Mouse (Mus musculus): ENCODE results near the gene Olfml1. TPM values are rescaled to one million over a fixed set of nuclear protein-coding genes. Genes with fewer than 3 reads are reported as not detected.

Gene Olfml1
- polyA plus RNA-seq, 1 experiment from 2014 or later: 24.8 TPM

GRCm38 (mm10) chr7:107545011-107545410 lies 22.2 kb upstream of the Olfml1 start:
- no peaks in the 10 kb centered on the region for H3K27me3 ChIP-seq (ENCODE audit: control insufficient read depth, insufficient read depth, low read length)
- no peak overlapping the region for H3K9ac ChIP-seq (ENCODE audit: low read depth, low read length)
- WGBS: 64% methylated on average over 1 of the region's 1 CpGs
- no peaks in the 10 kb centered on the region for H3K4me1 ChIP-seq (ENCODE audit: control insufficient read depth, insufficient read depth, low read length)
- no peak overlapping the region for H3K27ac ChIP-seq (ENCODE audit: low read depth, low read length)
- H3K36me3 ChIP-seq (ENCODE audit: control insufficient read depth, insufficient read depth, low read length): no peaks in the 10 kb centered on the region
- H3K4me3 ChIP-seq (ENCODE audit: low read length): no peak overlapping the region
- no peaks in the 10 kb centered on the region for H3K9me3 ChIP-seq (ENCODE audit: control insufficient read depth, low read length)
- no peak for ATAC-seq (ENCODE audit: low FRiP score, low TSS enrichment)
- no peak overlapping the region for H3K4me2 ChIP-seq (replicated peaks; ENCODE audit: low read depth, low read length)

- H3K27ac ChIP-seq (ENCODE audit: low read depth, low read length): no peak overlapping the region
- 93% methylated on average over 3 of the region's 3 CpGs for WGBS
- no peak overlapping the region for H3K4me2 ChIP-seq (replicated peaks; ENCODE audit: low read depth, low read length)
- no peaks in the 10 kb centered on the region for H3K36me3 ChIP-seq (ENCODE audit: control insufficient read depth, insufficient read depth, low read length)
- H3K4me1 ChIP-seq (ENCODE audit: control insufficient read depth, insufficient read depth, low read length): no peaks in the 10 kb centered on the region
- no peak overlapping the region for H3K4me3 ChIP-seq (ENCODE audit: low read length)
- no peak overlapping the region for H3K9ac ChIP-seq (ENCODE audit: low read depth, low read length)
- H3K27me3 ChIP-seq (ENCODE audit: control insufficient read depth, insufficient read depth, low read length): no peaks in the 10 kb centered on the region
- ATAC-seq (ENCODE audit: low FRiP score, low TSS enrichment): no peak
- H3K9me3 ChIP-seq (ENCODE audit: control insufficient read depth, low read length): no peaks in the 10 kb centered on the region
Measured at GRCm38 (mm10) chr7:107547872-107548271, 19.4 kb upstream of the Olfml1 start.

DNA sequence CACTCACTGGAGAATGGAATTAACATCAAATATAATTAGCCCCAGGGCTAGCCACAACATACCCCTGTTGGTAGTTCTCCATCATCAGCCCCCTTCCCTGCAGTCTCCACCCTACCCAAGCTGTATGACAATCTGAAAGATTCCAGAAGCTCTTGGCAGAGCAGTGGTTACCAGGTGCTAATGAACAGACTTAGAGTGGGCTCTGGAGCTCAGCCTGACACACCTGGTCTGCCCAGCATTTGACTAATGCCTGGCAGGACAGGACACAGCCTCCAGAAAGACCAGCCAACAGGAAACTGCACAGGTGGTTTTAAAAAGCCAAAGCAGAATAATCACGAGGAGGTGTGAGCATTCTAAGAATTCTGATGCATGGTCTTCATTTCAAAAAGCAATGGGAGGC lies 13.8 kb upstream of the Olfml1 start:
- H3K9me3 ChIP-seq (ENCODE audit: control insufficient read depth, low read length): no peaks in the 10 kb centered on the region
- H3K9ac ChIP-seq (ENCODE audit: low read depth, low read length): no peak overlapping the region
- no peaks in the 10 kb centered on the region for H3K27me3 ChIP-seq (ENCODE audit: control insufficient read depth, insufficient read depth, low read length)
- 64% methylated on average over 1 of the region's 1 CpGs for WGBS
- no peaks in the 10 kb centered on the region for H3K4me1 ChIP-seq (ENCODE audit: control insufficient read depth, insufficient read depth, low read length)
- H3K36me3 ChIP-seq (ENCODE audit: control insufficient read depth, insufficient read depth, low read length): no peaks in the 10 kb centered on the region
- no peak overlapping the region for H3K4me3 ChIP-seq (ENCODE audit: low read length)
- no peak for ATAC-seq (ENCODE audit: low FRiP score, low TSS enrichment)
- no peak overlapping the region for H3K4me2 ChIP-seq (replicated peaks; ENCODE audit: low read depth, low read length)
- no peak overlapping the region for H3K27ac ChIP-seq (ENCODE audit: low read depth, low read length)

DNA sequence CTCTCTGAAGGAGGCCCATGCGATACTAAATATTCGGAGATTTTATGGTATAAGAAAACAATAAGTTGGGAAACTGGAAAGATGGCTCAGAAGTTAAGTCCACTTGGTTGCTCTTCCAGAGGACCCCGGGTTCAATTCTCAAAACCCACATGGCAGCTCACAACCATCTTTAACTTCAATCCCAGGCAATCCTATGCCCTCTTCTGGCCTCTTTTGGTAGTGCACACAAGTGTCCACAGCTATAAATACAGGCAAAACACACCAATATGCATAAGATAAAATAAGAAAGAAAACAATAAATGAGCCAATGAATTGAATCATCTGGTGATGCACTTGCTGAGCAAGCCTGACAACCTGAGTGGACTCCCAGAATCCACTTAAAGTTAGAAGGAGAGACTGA lies 11.3 kb upstream of the Olfml1 start:
- H3K27me3 ChIP-seq (ENCODE audit: control insufficient read depth, insufficient read depth, low read length): no peaks in the 10 kb centered on the region
- H3K9me3 ChIP-seq (ENCODE audit: control insufficient read depth, low read length): no peaks in the 10 kb centered on the region
- no peak for ATAC-seq (ENCODE audit: low FRiP score, low TSS enrichment)
- no peak overlapping the region for H3K4me2 ChIP-seq (replicated peaks; ENCODE audit: low read depth, low read length)
- H3K27ac ChIP-seq (ENCODE audit: low read depth, low read length): no peak overlapping the region
- no peak overlapping the region for H3K9ac ChIP-seq (ENCODE audit: low read depth, low read length)
- H3K36me3 ChIP-seq (ENCODE audit: control insufficient read depth, insufficient read depth, low read length): no peaks in the 10 kb centered on the region
- 90% methylated on average over 3 of the region's 3 CpGs for WGBS
- H3K4me1 ChIP-seq (ENCODE audit: control insufficient read depth, insufficient read depth, low read length): no peaks in the 10 kb centered on the region
- no peak overlapping the region for H3K4me3 ChIP-seq (ENCODE audit: low read length)

GRCm38 (mm10) chr7:107560675-107561074 lies 6.6 kb upstream of the Olfml1 start:
- Histone ChIP-seq H3K36me3 (ENCODE audit: control insufficient read depth, insufficient read depth, low read length) (no peaks in the 10 kb centered on the region), H3K4me3 (ENCODE audit: low read length) (no peak overlapping the region), H3K4me1 (ENCODE audit: control insufficient read depth, insufficient read depth, low read length) (peaks cover 9% of the 10 kb centered on the region; the same call in 1 of the 2 replicates), H3K9me3 (ENCODE audit: control insufficient read depth, low read length) (no peaks in the 10 kb centered on the region), H3K4me2 (replicated peaks; ENCODE audit: low read depth, low read length) (no peak overlapping the region), H3K27me3 (ENCODE audit: control insufficient read depth, insufficient read depth, low read length) (no peaks in the 10 kb centered on the region), H3K27ac (ENCODE audit: low read depth, low read length) (no peak overlapping the region), H3K9ac (ENCODE audit: low read depth, low read length) (no peak overlapping the region)
- ATAC-seq (ENCODE audit: low FRiP score, low TSS enrichment): no peak
- 75% methylated on average over 2 of the region's 2 CpGs for WGBS

DNA sequence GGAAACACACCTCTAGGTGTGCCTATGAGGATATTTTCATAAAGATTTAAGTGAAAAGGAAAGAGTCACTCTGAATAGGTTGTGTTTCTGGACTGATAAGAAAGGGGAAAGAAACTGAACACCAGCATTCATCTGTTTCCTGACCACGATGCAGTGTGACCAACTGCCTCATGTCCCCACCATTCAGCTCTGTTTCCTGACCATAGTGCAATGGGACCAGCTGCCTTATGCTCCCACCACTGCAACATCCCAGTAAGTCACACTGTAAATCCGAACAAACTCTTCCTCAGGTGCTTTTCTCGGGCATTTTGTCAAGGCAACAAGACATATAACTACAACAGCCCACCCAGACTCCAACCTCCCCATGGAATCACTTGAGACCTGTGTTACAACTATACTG lies 5.7 kb upstream of the Olfml1 start:
- H3K4me2 ChIP-seq (replicated peaks; ENCODE audit: low read depth, low read length): no peak overlapping the region
- no peak overlapping the region for H3K4me3 ChIP-seq (ENCODE audit: low read length)
- H3K9me3 ChIP-seq (ENCODE audit: control insufficient read depth, low read length): no peaks in the 10 kb centered on the region
- H3K9ac ChIP-seq (ENCODE audit: low read depth, low read length): no peak overlapping the region
- H3K4me1 ChIP-seq (ENCODE audit: control insufficient read depth, insufficient read depth, low read length): peaks cover 10% of the 10 kb centered on the region
- WGBS: 87% methylated on average over 3 of the region's 3 CpGs
- no peaks in the 10 kb centered on the region for H3K36me3 ChIP-seq (ENCODE audit: control insufficient read depth, insufficient read depth, low read length)
- ATAC-seq (ENCODE audit: low FRiP score, low TSS enrichment): no peak
- no peaks in the 10 kb centered on the region for H3K27me3 ChIP-seq (ENCODE audit: control insufficient read depth, insufficient read depth, low read length)
- H3K27ac ChIP-seq (ENCODE audit: low read depth, low read length): no peak overlapping the region

- H3K27me3 ChIP-seq (ENCODE audit: control insufficient read depth, insufficient read depth, low read length): no peaks in the 10 kb centered on the region
- H3K9me3 ChIP-seq (ENCODE audit: control insufficient read depth, low read length): no peaks in the 10 kb centered on the region
- H3K4me1 ChIP-seq (ENCODE audit: control insufficient read depth, insufficient read depth, low read length): peaks cover 15% of the 10 kb centered on the region
- H3K27ac ChIP-seq (ENCODE audit: low read depth, low read length): no peak overlapping the region
- H3K36me3 ChIP-seq (ENCODE audit: control insufficient read depth, insufficient read depth, low read length): no peaks in the 10 kb centered on the region
- 9% methylated on average over 2 of the region's 2 CpGs for WGBS
- peak; percentile 8; the same call in 1 of the 2 replicates for ATAC-seq (ENCODE audit: low FRiP score, low TSS enrichment)
- no peak overlapping the region for H3K4me2 ChIP-seq (replicated peaks; ENCODE audit: low read depth, low read length)
- no peak overlapping the region for H3K4me3 ChIP-seq (ENCODE audit: low read length)
- H3K9ac ChIP-seq (ENCODE audit: low read depth, low read length): no peak overlapping the region
Measured at GRCm38 (mm10) chr7:107563727-107564126, 3.5 kb upstream of the Olfml1 start.

DNA sequence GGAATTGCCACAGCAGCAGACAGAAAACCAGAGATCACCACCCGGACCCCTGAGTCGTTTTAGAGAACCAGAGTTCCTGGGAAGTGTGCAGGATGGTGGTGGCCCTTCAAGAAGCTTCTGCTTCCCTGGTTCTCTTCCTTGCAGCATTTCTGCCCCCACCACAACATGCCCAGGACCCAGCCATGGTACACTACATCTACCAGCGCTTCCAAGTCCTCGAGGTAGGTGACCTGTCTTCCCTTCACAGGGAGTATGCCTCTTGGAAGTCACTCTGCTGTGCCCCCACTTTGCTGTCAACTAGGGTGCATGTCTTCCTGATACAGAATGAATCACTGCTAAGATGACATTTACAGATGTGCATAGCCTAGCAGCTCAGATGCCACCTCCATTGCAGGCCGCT lies 428 bp downstream of the Olfml1 start:
- Histone ChIP-seq H3K4me1 (ENCODE audit: control insufficient read depth, insufficient read depth, low read length) (peaks cover 19% of the 10 kb centered on the region), H3K9me3 (ENCODE audit: control insufficient read depth, low read length) (peaks cover 5% of the 10 kb centered on the region; the same call in 1 of the 2 replicates), H3K36me3 (ENCODE audit: control insufficient read depth, insufficient read depth, low read length) (peaks cover 5% of the 10 kb centered on the region; the same call in 1 of the 2 replicates), H3K9ac (ENCODE audit: low read depth, low read length) (peak overlapping the region; percentile 47; the same call in 1 of the 2 replicates), H3K27me3 (ENCODE audit: control insufficient read depth, insufficient read depth, low read length) (no peaks in the 10 kb centered on the region), H3K4me2 (replicated peaks; ENCODE audit: low read depth, low read length) (peak overlapping the region; percentile 52), H3K4me3 (ENCODE audit: low read length) (peak overlapping the region; percentile 42), H3K27ac (ENCODE audit: low read depth, low read length) (peak overlapping the region; percentile 93)
- ATAC-seq (ENCODE audit: low FRiP score, low TSS enrichment): no peak
- 26% methylated on average over 5 of the region's 5 CpGs for WGBS

DNA sequence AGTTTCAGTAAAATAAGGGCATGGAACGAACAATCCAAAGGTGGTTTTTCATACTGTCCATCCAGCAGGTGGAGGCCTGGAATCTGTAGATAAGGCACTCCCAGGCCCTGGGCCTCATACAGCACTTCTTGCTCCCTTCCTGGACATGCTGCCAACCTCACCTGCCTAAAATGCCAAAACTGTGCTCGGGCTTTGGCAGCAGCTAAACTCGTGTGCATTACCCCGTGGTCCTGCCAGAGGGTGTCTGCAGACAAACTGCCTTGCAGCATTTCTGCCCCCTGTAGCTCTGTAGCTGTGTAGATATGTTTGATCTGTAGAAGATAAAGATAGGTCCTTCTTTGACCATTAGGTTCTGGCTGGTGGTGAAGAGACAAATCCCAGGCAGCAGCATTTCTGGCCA lies 1.7 kb downstream of the Olfml1 start:
- 56% methylated on average over 4 of the region's 4 CpGs for WGBS

More for the DNA sequence above, 1.7 kb downstream of the Olfml1 start:
- H3K27ac ChIP-seq (ENCODE audit: low read depth, low read length): 0 out of 2 replicates have a peak overlapping the region, but pooled peaks have one; percentile 24
- H3K4me2 ChIP-seq (replicated peaks; ENCODE audit: low read depth, low read length): peak overlapping the region; percentile 52
- H3K4me3 ChIP-seq (ENCODE audit: low read length): peak overlapping the region; percentile 42
- peaks cover 5% of the 10 kb centered on the region; the same call in 1 of the 2 replicates for H3K9me3 ChIP-seq (ENCODE audit: control insufficient read depth, low read length)
- no peaks in the 10 kb centered on the region for H3K27me3 ChIP-seq (ENCODE audit: control insufficient read depth, insufficient read depth, low read length)
- no peak for ATAC-seq (ENCODE audit: low FRiP score, low TSS enrichment)
- H3K36me3 ChIP-seq (ENCODE audit: control insufficient read depth, insufficient read depth, low read length): peaks cover 5% of the 10 kb centered on the region; the same call in 1 of the 2 replicates
- H3K9ac ChIP-seq (ENCODE audit: low read depth, low read length): peak overlapping the region; percentile 34; the same call in 1 of the 2 replicates
- H3K4me1 ChIP-seq (ENCODE audit: control insufficient read depth, insufficient read depth, low read length): peaks cover 15% of the 10 kb centered on the region

All from kidney, embryonic 14.5 days (tissue).